Mouse (Mus musculus) lung, embryonic 16.5 days (tissue): ENCODE results near the gene 4930447C04Rik. TPM values are rescaled to one million over a fixed set of nuclear protein-coding genes. Genes with fewer than 3 reads are reported as not detected.

Source experiments
- ATAC-seq: fragments of 200-750 bp; cut with Nextera tagmentation; 2 replicates; pipeline ENCODE4 v1.8.0; 2017; ENCODE audit warnings: low read depth, mild to moderate bottlenecking, moderate library complexity
- H3K27ac ChIP-seq: fragments of 300-500 bp; sonication (generic); 2 replicates; pipeline ENCODE4 v1.5.1; 2014; ENCODE audit warnings: mild to moderate bottlenecking, control low read depth, low read length
- H3K27me3 ChIP-seq: fragments of 300-500 bp; sonication (generic); 2 replicates; pipeline ENCODE4 v1.6.1; 2014; ENCODE audit warnings: low read depth, low read length, mixed read lengths; ENCODE audit not compliant: control insufficient read depth, insufficient read depth
- H3K36me3 ChIP-seq: fragments of 300-500 bp; sonication (generic); 2 replicates; pipeline ENCODE4 v1.6.1; 2014; ENCODE audit warnings: low read length; ENCODE audit not compliant: control insufficient read depth, insufficient read depth
- H3K4me1 ChIP-seq: fragments of 300-500 bp; sonication (generic); replicated peaks from 2 replicates; pipeline ENCODE4 v1.6.1; 2014; ENCODE audit warnings: low read length, mixed read lengths; ENCODE audit not compliant: control insufficient read depth, insufficient read depth
- H3K4me2 ChIP-seq: fragments of 300-500 bp; sonication (generic); 2 replicates; pipeline ENCODE4 v1.6.1; 2014; ENCODE audit warnings: low read depth, low read length, control low read depth
- H3K4me3 ChIP-seq: fragments of 300-500 bp; sonication (generic); 2 replicates; pipeline ENCODE4 v1.5.1; 2014; ENCODE audit warnings: mild to moderate bottlenecking, low read length, control low read depth
- H3K9ac ChIP-seq: fragments of 300-500 bp; sonication (generic); 2 replicates; pipeline ENCODE4 v1.6.1; 2014; ENCODE audit warnings: low read length, control low read depth
- H3K9me3 ChIP-seq: fragments of 300-500 bp; sonication (generic); 2 replicates; pipeline ENCODE4 v1.6.1; 2016; ENCODE audit warnings: low read length; ENCODE audit not compliant: control insufficient read depth
- WGBS: fragments of 180-500 bp; shearing (Covaris S2); extraction: QIAGEN DNeasy Blood & Tissue Kit; methylation state at CpG from one replicate; pipeline ENCODE4 v1.1.7; 2014; 5-methylcytosine and 5-hydroxymethylcytosine counted together
- polyA plus RNA-seq: library from polyadenylated mRNA; unstranded; fragments of >200 nt; fragmentation: Nextera tagmentation; extraction: Ambion mirVana; gene quantifications from 2 replicates; pipeline ENCODE4 v1.2.1, GENCODE M21; 2015

Gene 4930447C04Rik
- polyA plus RNA-seq, 1 experiment from 2014 or later, result 0.50 TPM

- Histone ChIP-seq H3K36me3 (no peaks in the 10 kb centered on the region), H3K27ac (no peak overlapping the region), H3K4me2 (no peak overlapping the region), H3K9me3 (no peaks in the 10 kb centered on the region), H3K4me3 (no peak overlapping the region), H3K27me3 (no peaks in the 10 kb centered on the region; the same call in 1 of the 2 replicates), H3K4me1 (no peaks in the 10 kb centered on the region), H3K9ac (no peak overlapping the region)
- no peak for ATAC-seq
- 84% methylated on average over 7 of the region's 7 CpGs for WGBS
These were observed 27.0 kb upstream of the 4930447C04Rik start for GRCm38 (mm10) chr12:72967541-72967940.

- no peak for ATAC-seq
- no peaks in the 10 kb centered on the region for H3K36me3 ChIP-seq
These were observed 22.2 kb upstream of the 4930447C04Rik start for GRCm38 (mm10) chr12:72962761-72963160.

GRCm38 (mm10) chr12:72958446-72958845, 17.9 kb upstream of the 4930447C04Rik start:
- Histone ChIP-seq H3K27ac (no peak overlapping the region), H3K4me3 (no peak overlapping the region), H3K4me2 (no peak overlapping the region), H3K27me3 (no peaks in the 10 kb centered on the region; the same call in none of the 2 replicates), H3K9ac (no peak overlapping the region), H3K36me3 (no peaks in the 10 kb centered on the region), H3K9me3 (no peaks in the 10 kb centered on the region), H3K4me1 (no peaks in the 10 kb centered on the region)
- WGBS, result 93% methylated on average over 3 of the region's 3 CpGs
- ATAC-seq, result no peak

More at GRCm38 (mm10) chr12:72962761-72963160, 22.2 kb upstream of the 4930447C04Rik start:
- 63% methylated on average over 6 of the region's 6 CpGs for WGBS
- H3K4me2 ChIP-seq, result no peak overlapping the region
- H3K9ac ChIP-seq, result no peak overlapping the region
- no peaks in the 10 kb centered on the region for H3K4me1 ChIP-seq
- no peak overlapping the region for H3K27ac ChIP-seq
- no peaks in the 10 kb centered on the region for H3K9me3 ChIP-seq
- no peaks in the 10 kb centered on the region; the same call in 1 of the 2 replicates for H3K27me3 ChIP-seq
- no peak overlapping the region for H3K4me3 ChIP-seq

- H3K27me3 ChIP-seq, result peaks cover 4% of the 10 kb centered on the region
- no peak overlapping the region for H3K4me3 ChIP-seq
- no peak overlapping the region for H3K27ac ChIP-seq
- H3K9me3 ChIP-seq, result no peaks in the 10 kb centered on the region
- H3K36me3 ChIP-seq, result no peaks in the 10 kb centered on the region
- H3K9ac ChIP-seq, result no peak overlapping the region
- H3K4me1 ChIP-seq, result no peaks in the 10 kb centered on the region
- no peak for ATAC-seq
- 61% methylated on average over 6 of the region's 6 CpGs for WGBS
- H3K4me2 ChIP-seq, result no peak overlapping the region
These were observed 17.4 kb upstream of the 4930447C04Rik start for GRCm38 (mm10) chr12:72957829-72958424.

- Histone ChIP-seq H3K36me3 (no peaks in the 10 kb centered on the region), H3K4me1 (no peaks in the 10 kb centered on the region), H3K4me3 (no peak overlapping the region), H3K9me3 (no peaks in the 10 kb centered on the region), H3K27me3 (peaks cover 18% of the 10 kb centered on the region), H3K4me2 (no peak overlapping the region), H3K9ac (no peak overlapping the region), H3K27ac (no peak overlapping the region)
- 18% methylated on average over 4 of the region's 4 CpGs for WGBS
- ATAC-seq, result no peak
These were observed 14.3 kb upstream of the 4930447C04Rik start for GRCm38 (mm10) chr12:72954906-72955305.

GRCm38 (mm10) chr12:72953858-72954257, 13.3 kb upstream of the 4930447C04Rik start:
- Histone ChIP-seq H3K27ac (no peak overlapping the region), H3K27me3 (peaks cover 27% of the 10 kb centered on the region)

GRCm38 (mm10) chr12:72953089-72953488, 12.5 kb upstream of the 4930447C04Rik start:
- H3K9ac ChIP-seq, result no peak overlapping the region
- no peaks in the 10 kb centered on the region for H3K9me3 ChIP-seq
- H3K4me3 ChIP-seq, result no peak overlapping the region
- no peak overlapping the region for H3K4me2 ChIP-seq
- 83% methylated on average over 5 of the region's 5 CpGs for WGBS
- H3K4me1 ChIP-seq, result no peaks in the 10 kb centered on the region
- no peaks in the 10 kb centered on the region for H3K36me3 ChIP-seq
- ATAC-seq, result no peak
- H3K27ac ChIP-seq, result no peak overlapping the region
- H3K27me3 ChIP-seq, result peaks cover 30% of the 10 kb centered on the region

More at GRCm38 (mm10) chr12:72953858-72954257, 13.3 kb upstream of the 4930447C04Rik start:
- 67% methylated on average over 5 of the region's 5 CpGs for WGBS
- Histone ChIP-seq H3K36me3 (no peaks in the 10 kb centered on the region), H3K9me3 (no peaks in the 10 kb centered on the region), H3K4me3 (no peak overlapping the region), H3K4me2 (no peak overlapping the region), H3K4me1 (no peaks in the 10 kb centered on the region), H3K9ac (no peak overlapping the region)
- no peak for ATAC-seq

- peaks cover 6% of the 10 kb centered on the region for H3K4me1 ChIP-seq
- no peak overlapping the region for H3K9ac ChIP-seq
- 13% methylated on average over 2 of the region's 2 CpGs for WGBS
- H3K4me2 ChIP-seq, result no peak overlapping the region
- no peaks in the 10 kb centered on the region for H3K9me3 ChIP-seq
- H3K4me3 ChIP-seq, result no peak overlapping the region
- H3K27ac ChIP-seq, result no peak overlapping the region
- no peak for ATAC-seq
- peaks cover 80% of the 10 kb centered on the region for H3K27me3 ChIP-seq
- H3K36me3 ChIP-seq, result no peaks in the 10 kb centered on the region
These were observed 6.8 kb upstream of the 4930447C04Rik start for GRCm38 (mm10) chr12:72947335-72947734.

- Histone ChIP-seq H3K27me3 (peaks cover 85% of the 10 kb centered on the region), H3K4me1 (peaks cover 6% of the 10 kb centered on the region), H3K4me3 (no peak overlapping the region), H3K27ac (no peak overlapping the region), H3K9me3 (no peaks in the 10 kb centered on the region), H3K4me2 (no peak overlapping the region), H3K9ac (no peak overlapping the region), H3K36me3 (no peaks in the 10 kb centered on the region)
- ATAC-seq, result no peak
These were observed 6.2 kb upstream of the 4930447C04Rik start for GRCm38 (mm10) chr12:72946805-72947204.

GRCm38 (mm10) chr12:72946064-72946395, 5.5 kb upstream of the 4930447C04Rik start:
- Histone ChIP-seq H3K4me3 (no peak overlapping the region; the same call in 1 of the 2 replicates), H3K27me3 (peaks cover 88% of the 10 kb centered on the region), H3K27ac (no peak overlapping the region), H3K4me1 (peaks cover 6% of the 10 kb centered on the region), H3K4me2 (no peak overlapping the region), H3K9ac (no peak overlapping the region), H3K36me3 (no peaks in the 10 kb centered on the region), H3K9me3 (no peaks in the 10 kb centered on the region)
- WGBS, result 8% methylated on average over 8 of the region's 8 CpGs
- no peak for ATAC-seq
